Mouse (Mus musculus) hindbrain, embryonic 14.5 days (tissue): Measurements from ENCODE around the gene Pla2g5. TPM values are rescaled to one million over a fixed set of nuclear protein-coding genes. Genes with fewer than 3 reads are reported as not detected.

ENCODE experiments used
- ATAC-seq: fragments of 200-750 bp; cut with Nextera tagmentation; 2 replicates; pipeline ENCODE4 v1.8.0; 2017; ENCODE audit warnings: moderate number of reproducible peaks, mild to moderate bottlenecking, moderate TSS enrichment, moderate library complexity; ENCODE audit not compliant: low FRiP score
- DNase-seq: peaks from one replicate; pipeline ENCODE4 v3.0.0-alpha.2; 2015; ENCODE audit warnings: low spot score
- H3K27ac ChIP-seq: fragments of 300-500 bp; sonication (generic); 2 replicates; pipeline ENCODE4 v1.5.1; 2014; ENCODE audit warnings: mild to moderate bottlenecking, moderate library complexity
- H3K27me3 ChIP-seq: fragments of 300-500 bp; sonication (generic); 2 replicates; pipeline ENCODE4 v1.6.1; 2014; ENCODE audit warnings: mild to moderate bottlenecking, low read length, mixed read lengths; ENCODE audit not compliant: control insufficient read depth, insufficient read depth
- H3K36me3 ChIP-seq: fragments of 300-500 bp; sonication (generic); replicated peaks from 2 replicates; pipeline ENCODE4 v1.6.1; 2014; ENCODE audit not compliant: control insufficient read depth, insufficient read depth
- H3K4me1 ChIP-seq: fragments of 300-500 bp; sonication (generic); replicated peaks from 2 replicates; pipeline ENCODE4 v1.6.1; 2014; ENCODE audit warnings: antibody characterized with exemption, low read length, mixed read lengths; ENCODE audit not compliant: control insufficient read depth, insufficient read depth
- H3K4me2 ChIP-seq: fragments of 300-500 bp; sonication (generic); replicated peaks from 2 replicates; pipeline ENCODE4 v1.6.1; 2014; ENCODE audit warnings: mild to moderate bottlenecking, moderate library complexity
- H3K4me3 ChIP-seq: fragments of 300-500 bp; sonication (generic); replicated peaks from 2 replicates; pipeline ENCODE4 v1.5.1; 2014; ENCODE audit warnings: mild to moderate bottlenecking, low read length
- H3K9ac ChIP-seq: fragments of 300-500 bp; sonication (generic); 2 replicates; pipeline ENCODE4 v1.6.1; 2014
- H3K9me3 ChIP-seq: fragments of 300-500 bp; sonication (generic); 2 replicates; pipeline ENCODE4 v1.6.1; 2016; ENCODE audit warnings: low read length; ENCODE audit not compliant: control insufficient read depth
- WGBS: fragments of 180-500 bp; shearing (Covaris S2); extraction: QIAGEN DNeasy Blood & Tissue Kit; methylation state at CpG from one replicate; pipeline ENCODE4 v1.1.7; 2014; 5-methylcytosine and 5-hydroxymethylcytosine counted together
- polyA plus RNA-seq: library from polyadenylated mRNA; unstranded; fragments of >200 nt; fragmentation: Nextera tagmentation; extraction: Ambion mirVana; gene quantifications from 2 replicates; pipeline ENCODE4 v1.2.1, GENCODE M21; 2014

Pla2g5 gene
- polyA plus RNA-seq, 1 experiment from 2014 or later: 0.29 TPM

- 85% methylated on average over 9 of the region's 9 CpGs for WGBS
- H3K27me3 ChIP-seq: no peaks in the 10 kb centered on the region
- no peaks in the 10 kb centered on the region for H3K36me3 ChIP-seq
- H3K4me3 ChIP-seq: no peak overlapping the region
- H3K4me1 ChIP-seq: no peaks in the 10 kb centered on the region
- H3K27ac ChIP-seq: no peak overlapping the region
- no peak overlapping the region for H3K4me2 ChIP-seq
- DNase-seq (no peak), ATAC-seq (no peak)
- H3K9me3 ChIP-seq: no peaks in the 10 kb centered on the region
- no peak overlapping the region for H3K9ac ChIP-seq
These were observed 108.8 kb downstream of the Pla2g5 start for GRCm38 (mm10) chr4:138754432-138754831.

GRCm38 (mm10) chr4:138753608-138754007 is 109.7 kb downstream of the Pla2g5 start:
- H3K9me3 ChIP-seq: no peaks in the 10 kb centered on the region
- no peak overlapping the region for H3K27ac ChIP-seq
- WGBS: 86% methylated on average over 3 of the region's 3 CpGs
- H3K4me3 ChIP-seq: no peak overlapping the region
- ATAC-seq: no peak
- no peaks in the 10 kb centered on the region for H3K4me1 ChIP-seq
- H3K9ac ChIP-seq: no peak overlapping the region
- no peak overlapping the region for H3K4me2 ChIP-seq
- no peaks in the 10 kb centered on the region for H3K27me3 ChIP-seq
- DNase-seq: no peak
- H3K36me3 ChIP-seq: no peaks in the 10 kb centered on the region

- Histone ChIP-seq H3K4me2 (no peak overlapping the region), H3K36me3 (no peaks in the 10 kb centered on the region), H3K27me3 (no peaks in the 10 kb centered on the region), H3K9ac (no peak overlapping the region), H3K27ac (no peak overlapping the region), H3K9me3 (no peaks in the 10 kb centered on the region), H3K4me3 (no peak overlapping the region), H3K4me1 (peaks cover 5% of the 10 kb centered on the region; the same call in 1 of the 2 replicates)
- DNase-seq (no peak), ATAC-seq (no peak)
- 92% methylated on average over 6 of the region's 6 CpGs for WGBS
These were observed 110.7 kb downstream of the Pla2g5 start for GRCm38 (mm10) chr4:138752603-138753002.

Other genes starting within 250 kb of the Pla2g5 start
- 1.2 and 2.0 TPM in 2 replicates for gene Vwa5b1, start 227.6 kb downstream of the Pla2g5 start, polyA plus RNA-seq
- 0.21 and 0.55 TPM in 2 replicates for gene Pla2g2c, start 138.7 kb downstream of the Pla2g5 start, polyA plus RNA-seq
- 4.6 and 5.5 TPM in 2 replicates for gene Ubxn10, start 126.3 kb downstream of the Pla2g5 start, polyA plus RNA-seq
- not detected in 2 replicates for gene Pla2g2f, start 105.9 kb downstream of the Pla2g5 start, polyA plus RNA-seq
- 0.62 and 0.74 TPM in 2 replicates for gene Pla2g2d, start 87.7 kb downstream of the Pla2g5 start, polyA plus RNA-seq
- not detected in 2 replicates for gene Gm13030, start 10.5 kb upstream of the Pla2g5 start, polyA plus RNA-seq
- gene Pla2g2e, start 14.5 kb upstream of the Pla2g5 start, polyA plus RNA-seq: not detected in 2 replicates
- gene Otud3, start 50.5 kb upstream of the Pla2g5 start, polyA plus RNA-seq: 2.8 and 3.3 TPM in 2 replicates
- gene Rnf186, start 103.6 kb upstream of the Pla2g5 start, polyA plus RNA-seq: not detected in 2 replicates
- 0.63 and 1.3 TPM in 2 replicates for gene Tmco4, start 109.4 kb upstream of the Pla2g5 start, polyA plus RNA-seq
- gene Htr6, start 212.1 kb upstream of the Pla2g5 start, polyA plus RNA-seq: 0.58 and 0.65 TPM in 2 replicates
- 47.8 and 47.9 TPM in 2 replicates for gene Nbl1, start 229.5 kb upstream of the Pla2g5 start, polyA plus RNA-seq